Mouse (Mus musculus) liver, adult 2 months (tissue): ENCODE measurements at regions not wholly inside any gene's neighbourhood (a gene's known extent, or its start where the extent isn't known, plus 50 kb on each side); places are given as distances from the start of the nearest gene placed in this dataset.

ENCODE experiments used
- CTCF ChIP-seq: fragments of 200-500 bp; IDR thresholded peaks from 2 replicates; pipeline ENCODE4 v1.5.1; 2011; ENCODE audit warnings: low read depth, low read length, control low read depth
- POLR2A ChIP-seq: fragments of 200-500 bp; IDR thresholded peaks from 2 replicates; pipeline ENCODE4 v1.6.1; 2011; ENCODE audit warnings: low read length, control low read depth; ENCODE audit not compliant: insufficient read depth; ENCODE audit errors: extremely low read depth

DNA sequence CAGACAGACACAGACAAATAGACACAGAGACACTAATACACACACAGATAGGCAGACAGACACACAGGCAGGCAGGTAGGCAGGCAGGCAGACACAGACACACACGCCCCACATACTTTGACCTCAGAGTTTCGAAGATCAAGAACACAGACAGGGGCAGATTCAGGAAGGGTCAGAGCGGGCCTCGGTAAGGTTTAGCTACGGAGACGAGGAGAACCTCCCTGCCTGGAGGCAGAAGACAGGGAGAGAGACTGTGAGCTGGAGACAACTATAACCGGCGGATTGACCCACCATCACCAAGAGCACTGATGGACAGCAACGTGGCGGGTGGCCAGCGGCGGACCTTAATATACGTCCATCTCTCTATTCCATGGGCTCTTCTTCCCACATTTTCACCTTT is 50.1 kb upstream of the Foxp4 start:
- TF ChIP-seq CTCF: no peak
- no peak for TF ChIP-seq POLR2A
